Mouse (Mus musculus): ENCODE data around the gene Ptprg. TPM values are rescaled to one million over a fixed set of nuclear protein-coding genes. Genes with fewer than 3 reads are reported as not detected.
A peak's percentile ranks its signal among the peaks of the same experiment; 100 is the strongest.

Gene Ptprg
- polyA plus RNA-seq, 1 experiment from 2014 or later, result 26.5 TPM

GRCm38 (mm10) chr14:11701516-11702249, 148.4 kb downstream of the Ptprg start:
- no peak overlapping the region for H3K9ac ChIP-seq (ENCODE audit: low read length)
- no peaks in the 10 kb centered on the region for H3K27me3 ChIP-seq (ENCODE audit: control insufficient read depth, insufficient read depth, low read depth, low read length)
- H3K27ac ChIP-seq (ENCODE audit: low read length), result no peak overlapping the region
- peaks cover 8% of the 10 kb centered on the region; the same call in 1 of the 2 replicates for H3K4me1 ChIP-seq (replicated peaks; ENCODE audit: control insufficient read depth, insufficient read depth, low read length)
- no peak for ATAC-seq (ENCODE audit: low read depth)
- WGBS, result 65% methylated on average over 9 of the region's 9 CpGs
- no peak overlapping the region for H3K4me2 ChIP-seq (ENCODE audit: low read depth, low read length)
- no peaks in the 10 kb centered on the region for H3K9me3 ChIP-seq (ENCODE audit: control insufficient read depth, low read length)
- no peak overlapping the region for H3K4me3 ChIP-seq (ENCODE audit: low read length)
- no peaks in the 10 kb centered on the region for H3K36me3 ChIP-seq (ENCODE audit: control insufficient read depth, insufficient read depth, low read length)

- no peaks in the 10 kb centered on the region for H3K36me3 ChIP-seq (ENCODE audit: control insufficient read depth, insufficient read depth, low read length)
- no peak overlapping the region for H3K9ac ChIP-seq (ENCODE audit: low read length)
- WGBS, result 47% methylated on average over 11 of the region's 11 CpGs
- H3K27ac ChIP-seq (ENCODE audit: low read length), result no peak overlapping the region
- H3K27me3 ChIP-seq (ENCODE audit: control insufficient read depth, insufficient read depth, low read depth, low read length), result no peaks in the 10 kb centered on the region
- no peak overlapping the region for H3K4me3 ChIP-seq (ENCODE audit: low read length)
- peaks cover 8% of the 10 kb centered on the region; the same call in 1 of the 2 replicates for H3K4me1 ChIP-seq (replicated peaks; ENCODE audit: control insufficient read depth, insufficient read depth, low read length)
- no peak overlapping the region for H3K4me2 ChIP-seq (ENCODE audit: low read depth, low read length)
- peak; percentile 57; the same call in 1 of the 2 replicates for ATAC-seq (ENCODE audit: low read depth)
- H3K9me3 ChIP-seq (ENCODE audit: control insufficient read depth, low read length), result no peaks in the 10 kb centered on the region
Observed at GRCm38 (mm10) chr14:11702770-11703477, 149.6 kb downstream of the Ptprg start.

GRCm38 (mm10) chr14:11704871-11705270, 151.5 kb downstream of the Ptprg start:
- peaks cover 8% of the 10 kb centered on the region for H3K4me1 ChIP-seq (replicated peaks; ENCODE audit: control insufficient read depth, insufficient read depth, low read length)
- ATAC-seq (ENCODE audit: low read depth), result no peak
- no peak overlapping the region for H3K9ac ChIP-seq (ENCODE audit: low read length)
- H3K4me3 ChIP-seq (ENCODE audit: low read length), result no peak overlapping the region
- H3K9me3 ChIP-seq (ENCODE audit: control insufficient read depth, low read length), result no peaks in the 10 kb centered on the region
- WGBS, result 53% methylated on average over 2 of the region's 2 CpGs
- no peaks in the 10 kb centered on the region for H3K27me3 ChIP-seq (ENCODE audit: control insufficient read depth, insufficient read depth, low read depth, low read length)
- H3K36me3 ChIP-seq (ENCODE audit: control insufficient read depth, insufficient read depth, low read length), result no peaks in the 10 kb centered on the region
- no peak overlapping the region for H3K4me2 ChIP-seq (ENCODE audit: low read depth, low read length)
- no peak overlapping the region for H3K27ac ChIP-seq (ENCODE audit: low read length)

GRCm38 (mm10) chr14:11709352-11709751, 156.0 kb downstream of the Ptprg start:
- no peak overlapping the region for H3K4me2 ChIP-seq (ENCODE audit: low read depth, low read length)
- no peaks in the 10 kb centered on the region; the same call in 1 of the 2 replicates for H3K4me1 ChIP-seq (replicated peaks; ENCODE audit: control insufficient read depth, insufficient read depth, low read length)
- ATAC-seq (ENCODE audit: low read depth), result no peak
- 81% methylated on average over 2 of the region's 2 CpGs for WGBS
- H3K4me3 ChIP-seq (ENCODE audit: low read length), result no peak overlapping the region
- H3K36me3 ChIP-seq (ENCODE audit: control insufficient read depth, insufficient read depth, low read length), result no peaks in the 10 kb centered on the region
- no peak overlapping the region for H3K27ac ChIP-seq (ENCODE audit: low read length)
- no peaks in the 10 kb centered on the region for H3K9me3 ChIP-seq (ENCODE audit: control insufficient read depth, low read length)
- H3K27me3 ChIP-seq (ENCODE audit: control insufficient read depth, insufficient read depth, low read depth, low read length), result no peaks in the 10 kb centered on the region
- H3K9ac ChIP-seq (ENCODE audit: low read length), result no peak overlapping the region

- H3K9ac ChIP-seq (ENCODE audit: low read length), result no peak overlapping the region
- H3K9me3 ChIP-seq (ENCODE audit: control insufficient read depth, low read length), result no peaks in the 10 kb centered on the region
- no peak for ATAC-seq (ENCODE audit: low read depth)
- H3K4me1 ChIP-seq (replicated peaks; ENCODE audit: control insufficient read depth, insufficient read depth, low read length), result no peaks in the 10 kb centered on the region; the same call in 1 of the 2 replicates
- no peak overlapping the region for H3K4me2 ChIP-seq (ENCODE audit: low read depth, low read length)
- H3K27me3 ChIP-seq (ENCODE audit: control insufficient read depth, insufficient read depth, low read depth, low read length), result no peaks in the 10 kb centered on the region
- H3K36me3 ChIP-seq (ENCODE audit: control insufficient read depth, insufficient read depth, low read length), result no peaks in the 10 kb centered on the region
- WGBS, result 34% methylated on average over 8 of the region's 8 CpGs
- no peak overlapping the region for H3K27ac ChIP-seq (ENCODE audit: low read length)
- H3K4me3 ChIP-seq (ENCODE audit: low read length), result no peak overlapping the region
Observed at GRCm38 (mm10) chr14:11709798-11710197, 156.5 kb downstream of the Ptprg start.

GRCm38 (mm10) chr14:11710410-11711122, 157.2 kb downstream of the Ptprg start:
- H3K36me3 ChIP-seq (ENCODE audit: control insufficient read depth, insufficient read depth, low read length), result no peaks in the 10 kb centered on the region
- H3K4me3 ChIP-seq (ENCODE audit: low read length), result no peak overlapping the region
- H3K4me1 ChIP-seq (replicated peaks; ENCODE audit: control insufficient read depth, insufficient read depth, low read length), result no peaks in the 10 kb centered on the region; the same call in 1 of the 2 replicates
- H3K4me2 ChIP-seq (ENCODE audit: low read depth, low read length), result no peak overlapping the region
- 86% methylated on average over 9 of the region's 9 CpGs for WGBS
- no peak overlapping the region for H3K27ac ChIP-seq (ENCODE audit: low read length)
- H3K9ac ChIP-seq (ENCODE audit: low read length), result no peak overlapping the region
- no peaks in the 10 kb centered on the region for H3K27me3 ChIP-seq (ENCODE audit: control insufficient read depth, insufficient read depth, low read depth, low read length)
- ATAC-seq (ENCODE audit: low read depth), result no peak
- no peaks in the 10 kb centered on the region for H3K9me3 ChIP-seq (ENCODE audit: control insufficient read depth, low read length)

- H3K27me3 ChIP-seq (ENCODE audit: control insufficient read depth, insufficient read depth, low read depth, low read length), result no peaks in the 10 kb centered on the region
- H3K4me2 ChIP-seq (ENCODE audit: low read depth, low read length), result no peak overlapping the region
- no peak for ATAC-seq (ENCODE audit: low read depth)
- no peak overlapping the region for H3K27ac ChIP-seq (ENCODE audit: low read length)
- H3K9me3 ChIP-seq (ENCODE audit: control insufficient read depth, low read length), result no peaks in the 10 kb centered on the region
- H3K36me3 ChIP-seq (ENCODE audit: control insufficient read depth, insufficient read depth, low read length), result no peaks in the 10 kb centered on the region
- H3K4me1 ChIP-seq (replicated peaks; ENCODE audit: control insufficient read depth, insufficient read depth, low read length), result no peaks in the 10 kb centered on the region; the same call in 1 of the 2 replicates
- H3K9ac ChIP-seq (ENCODE audit: low read length), result no peak overlapping the region
- no peak overlapping the region for H3K4me3 ChIP-seq (ENCODE audit: low read length)
- 95% methylated on average over 6 of the region's 6 CpGs for WGBS
Observed at GRCm38 (mm10) chr14:11712146-11712545, 158.8 kb downstream of the Ptprg start.

- no peak overlapping the region for H3K27ac ChIP-seq (ENCODE audit: low read length)
- ATAC-seq (ENCODE audit: low read depth), result no peak
- WGBS, result 60% methylated on average over 3 of the region's 3 CpGs
Observed at GRCm38 (mm10) chr14:11716230-11716629, 162.9 kb downstream of the Ptprg start.

GRCm38 (mm10) chr14:11718201-11718600, 164.9 kb downstream of the Ptprg start:
- Histone ChIP-seq H3K36me3 (ENCODE audit: control insufficient read depth, insufficient read depth, low read length) (no peaks in the 10 kb centered on the region), H3K4me3 (ENCODE audit: low read length) (no peak overlapping the region), H3K4me1 (replicated peaks; ENCODE audit: control insufficient read depth, insufficient read depth, low read length) (no peaks in the 10 kb centered on the region), H3K27me3 (ENCODE audit: control insufficient read depth, insufficient read depth, low read depth, low read length) (no peaks in the 10 kb centered on the region), H3K27ac (ENCODE audit: low read length) (no peak overlapping the region), H3K4me2 (ENCODE audit: low read depth, low read length) (no peak overlapping the region), H3K9me3 (ENCODE audit: control insufficient read depth, low read length) (no peaks in the 10 kb centered on the region), H3K9ac (ENCODE audit: low read length) (no peak overlapping the region)
- WGBS, result 84% methylated on average over 4 of the region's 4 CpGs
- no peak for ATAC-seq (ENCODE audit: low read depth)

More at GRCm38 (mm10) chr14:11716230-11716629, 162.9 kb downstream of the Ptprg start:
- Histone ChIP-seq H3K4me3 (ENCODE audit: low read length) (no peak overlapping the region), H3K4me1 (replicated peaks; ENCODE audit: control insufficient read depth, insufficient read depth, low read length) (no peaks in the 10 kb centered on the region), H3K9ac (ENCODE audit: low read length) (no peak overlapping the region), H3K36me3 (ENCODE audit: control insufficient read depth, insufficient read depth, low read length) (no peaks in the 10 kb centered on the region), H3K9me3 (ENCODE audit: control insufficient read depth, low read length) (no peaks in the 10 kb centered on the region), H3K4me2 (ENCODE audit: low read depth, low read length) (no peak overlapping the region), H3K27me3 (ENCODE audit: control insufficient read depth, insufficient read depth, low read depth, low read length) (no peaks in the 10 kb centered on the region)
